Mouse (Mus musculus) forebrain, embryonic 14.5 days (tissue): ENCODE measurements around the gene Nr4a2. TPM values are rescaled to one million over a fixed set of nuclear protein-coding genes. Genes with fewer than 3 reads are reported as not detected.
A peak's percentile ranks its signal among the peaks of the same experiment; 100 is the strongest.

Experiments
- ATAC-seq: fragments of 200-750 bp; cut with Nextera tagmentation; 2 replicates; pipeline ENCODE4 v1.8.0; 2017; ENCODE audit warnings: mild to moderate bottlenecking, moderate library complexity
- DNase-seq: peaks from one replicate; pipeline ENCODE4 v3.0.0-alpha.2; 2015; ENCODE audit warnings: low spot score
- H3K27ac ChIP-seq: fragments of 300-500 bp; sonication (generic); 2 replicates; pipeline ENCODE4 v1.5.1; 2014; ENCODE audit warnings: low read depth, mild to moderate bottlenecking, control low read depth, low read length, moderate library complexity
- H3K27me3 ChIP-seq: fragments of 300-500 bp; sonication (generic); replicated peaks from 2 replicates; pipeline ENCODE4 v1.6.1; 2014; ENCODE audit warnings: low read length, control low read depth, mixed read lengths; ENCODE audit not compliant: control insufficient read depth, insufficient read depth
- H3K36me3 ChIP-seq: fragments of 300-500 bp; sonication (generic); 2 replicates; pipeline ENCODE4 v1.6.1; 2014; ENCODE audit warnings: low read length, control low read depth; ENCODE audit not compliant: control insufficient read depth, insufficient read depth
- H3K4me1 ChIP-seq: fragments of 300-500 bp; sonication (generic); 2 replicates; pipeline ENCODE4 v1.6.1; 2014; ENCODE audit warnings: antibody characterized with exemption, low read length, control low read depth; ENCODE audit not compliant: control insufficient read depth, insufficient read depth
- H3K4me2 ChIP-seq: fragments of 300-500 bp; sonication (generic); 2 replicates; pipeline ENCODE4 v1.6.1; 2014; ENCODE audit warnings: mild to moderate bottlenecking, control low read depth, low read length
- H3K4me3 ChIP-seq: fragments of 300-500 bp; sonication (generic); 2 replicates; pipeline ENCODE4 v1.5.1; 2014; ENCODE audit warnings: low read depth, low read length, control low read depth
- H3K9ac ChIP-seq: fragments of 300-500 bp; sonication (generic); 2 replicates; pipeline ENCODE4 v1.6.1; 2014; ENCODE audit warnings: mild to moderate bottlenecking, low read length, control low read depth, moderate library complexity
- H3K9me3 ChIP-seq: fragments of 300-500 bp; sonication (generic); replicated peaks from 2 replicates; pipeline ENCODE4 v1.6.1; 2016; ENCODE audit warnings: low read length, control low read depth, mixed read lengths; ENCODE audit not compliant: control insufficient read depth
- WGBS: fragments of 180-500 bp; shearing (Covaris S2); extraction: QIAGEN DNeasy Blood & Tissue Kit; methylation state at CpG from one replicate; pipeline ENCODE4 v1.1.7; 2014; 5-methylcytosine and 5-hydroxymethylcytosine counted together
- polyA plus RNA-seq: library from polyadenylated mRNA; unstranded; fragments of >200 nt; fragmentation: Nextera tagmentation; extraction: Ambion mirVana; gene quantifications from 2 replicates; pipeline ENCODE4 v1.2.1, GENCODE M21; 2014

Gene Nr4a2
- polyA plus RNA-seq, 1 experiment from 2014 or later: 8.2 TPM

GRCm38 (mm10) chr2:57108349-57108930, 15.4 kb downstream of the Nr4a2 start:
- Histone ChIP-seq H3K9ac (no peak overlapping the region), H3K27me3 (peaks cover 74% of the 10 kb centered on the region), H3K4me3 (no peak overlapping the region), H3K36me3 (no peaks in the 10 kb centered on the region), H3K4me2 (no peak overlapping the region), H3K4me1 (peaks cover 9% of the 10 kb centered on the region), H3K27ac (no peak overlapping the region), H3K9me3 (no peaks in the 10 kb centered on the region)
- WGBS: 22% methylated on average over 7 of the region's 7 CpGs
- DNase-seq: no peak
- no peak for ATAC-seq

GRCm38 (mm10) chr2:57105401-57105800, 18.4 kb downstream of the Nr4a2 start:
- Histone ChIP-seq H3K4me3 (no peak overlapping the region), H3K27ac (no peak overlapping the region), H3K4me2 (no peak overlapping the region), H3K27me3 (peaks cover 81% of the 10 kb centered on the region), H3K4me1 (peaks cover 20% of the 10 kb centered on the region), H3K36me3 (no peaks in the 10 kb centered on the region), H3K9me3 (no peaks in the 10 kb centered on the region), H3K9ac (no peak overlapping the region)
- ATAC-seq: no peak
- DNase-seq: no peak
- 28% methylated on average over 7 of the region's 7 CpGs for WGBS

DNA sequence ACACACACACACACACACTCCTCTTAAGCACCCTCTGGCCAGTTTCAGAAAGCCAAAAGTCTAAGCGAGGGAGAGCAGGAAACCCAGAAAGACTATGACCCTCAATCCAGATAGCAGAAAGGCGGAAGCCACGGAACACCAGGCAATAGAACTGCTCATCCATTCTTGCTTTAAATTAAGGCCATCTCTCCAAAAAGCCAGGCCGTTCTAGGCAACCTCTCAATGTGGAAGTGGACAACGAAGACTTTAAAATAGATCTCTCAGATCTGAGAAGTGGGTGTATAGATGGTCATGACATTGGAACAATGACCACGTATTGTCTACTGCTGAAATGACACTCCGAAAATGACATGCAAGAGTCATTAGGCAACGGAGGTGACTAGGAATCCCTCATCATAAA, 19.1 kb downstream of the Nr4a2 start:
- ATAC-seq (no peak), DNase-seq (no peak)
- Histone ChIP-seq H3K9me3 (no peaks in the 10 kb centered on the region), H3K4me2 (no peak overlapping the region), H3K27ac (no peak overlapping the region), H3K36me3 (no peaks in the 10 kb centered on the region), H3K27me3 (peaks cover 75% of the 10 kb centered on the region), H3K4me1 (peaks cover 20% of the 10 kb centered on the region), H3K4me3 (no peak overlapping the region), H3K9ac (no peak overlapping the region)
- 18% methylated on average over 8 of the region's 8 CpGs for WGBS

DNA sequence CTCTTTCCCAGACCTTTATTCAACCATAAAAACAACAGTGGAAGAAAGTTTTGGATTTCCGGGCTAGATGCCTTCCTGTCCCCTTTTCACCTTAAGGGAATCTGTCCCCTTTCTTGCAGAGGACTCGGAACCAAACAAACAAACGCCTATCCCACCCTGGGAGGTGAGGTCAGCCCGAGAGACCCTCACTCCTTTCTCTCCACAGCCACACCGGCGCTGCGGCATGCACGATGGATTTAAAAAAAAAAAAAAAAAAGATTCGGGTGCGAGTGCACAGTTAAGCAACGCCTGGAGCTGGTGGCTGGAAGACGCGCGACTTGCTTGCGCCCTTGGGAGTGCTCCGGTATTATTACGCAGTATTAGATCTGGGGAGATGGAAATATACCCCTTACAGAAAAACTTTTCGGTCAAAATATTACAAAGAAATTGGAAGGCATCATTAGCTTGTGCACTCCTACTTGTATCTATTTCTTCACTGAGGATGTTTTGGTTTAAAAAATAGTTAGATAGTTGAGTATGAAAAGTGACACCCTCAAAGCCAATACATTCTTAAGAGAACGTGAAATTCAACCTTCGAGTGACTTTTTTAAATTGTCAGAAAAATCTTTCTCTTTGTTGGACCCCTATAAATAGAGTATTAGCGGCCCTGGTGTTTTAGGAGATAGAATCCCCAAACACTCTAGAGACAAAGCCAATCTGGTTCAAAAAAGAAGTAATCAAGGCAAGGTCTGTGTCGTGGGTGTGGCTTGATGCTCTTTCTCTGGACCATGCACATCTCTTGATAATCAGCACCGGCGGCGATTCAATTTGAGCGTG, 19.8 kb downstream of the Nr4a2 start:
- H3K4me2 ChIP-seq: peak overlapping the region; percentile 81
- H3K9me3 ChIP-seq: no peaks in the 10 kb centered on the region
- H3K9ac ChIP-seq: no peak overlapping the region
- H3K4me1 ChIP-seq: peaks cover 20% of the 10 kb centered on the region
- peaks cover 70% of the 10 kb centered on the region for H3K27me3 ChIP-seq
- H3K27ac ChIP-seq: no peak overlapping the region
- H3K36me3 ChIP-seq: no peaks in the 10 kb centered on the region
- no peak for ATAC-seq
- DNase-seq: no peak
- 5% methylated on average over 26 of the region's 26 CpGs for WGBS
- H3K4me3 ChIP-seq: peak overlapping the region; percentile 35

GRCm38 (mm10) chr2:57102856-57103844, 20.7 kb downstream of the Nr4a2 start:
- 4% methylated on average over 34 of the region's 37 CpGs for WGBS

DNA sequence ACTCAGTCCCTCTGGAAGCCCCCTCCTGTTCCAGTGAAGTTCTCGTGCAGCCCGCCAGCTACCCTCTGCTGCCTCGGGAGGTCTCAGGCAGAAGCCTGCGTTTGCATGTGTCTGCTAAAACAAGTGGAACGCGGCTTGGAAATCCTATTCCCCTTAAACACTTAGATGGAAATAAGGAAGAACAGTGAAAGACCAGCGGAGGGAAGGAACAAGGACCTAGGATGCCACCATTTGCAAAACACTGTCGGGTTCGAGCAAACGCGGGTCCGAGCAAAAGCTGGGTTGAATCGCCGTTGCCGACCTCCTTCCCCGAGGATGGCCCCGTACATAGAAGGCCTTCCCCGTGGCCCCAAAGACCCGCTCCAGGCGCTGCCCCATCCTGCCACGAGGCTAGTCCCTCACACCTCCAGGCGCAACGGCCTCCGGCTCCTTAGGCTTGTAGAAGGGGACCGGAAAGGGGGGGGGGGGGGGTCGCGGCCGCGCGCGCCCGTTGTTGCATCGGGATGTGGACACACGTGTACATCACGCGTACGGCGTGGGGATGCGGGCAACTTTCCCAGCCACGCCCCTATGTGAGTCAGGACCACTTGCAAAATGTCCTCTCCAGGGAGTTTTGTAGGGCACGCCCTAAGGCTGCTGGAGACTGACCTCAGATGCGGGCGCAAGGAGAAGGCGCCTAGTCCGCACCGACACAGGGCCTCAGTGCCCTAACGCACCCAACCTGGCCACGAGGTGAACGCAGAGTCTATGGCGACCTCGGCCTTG, 21.5 kb downstream of the Nr4a2 start:
- Histone ChIP-seq H3K4me2 (peak overlapping the region; percentile 81), H3K4me3 (peak overlapping the region; percentile 35), H3K9me3 (no peaks in the 10 kb centered on the region), H3K27me3 (peaks cover 56% of the 10 kb centered on the region), H3K4me1 (peaks cover 20% of the 10 kb centered on the region), H3K27ac (no peak overlapping the region), H3K36me3 (no peaks in the 10 kb centered on the region), H3K9ac (0 out of 2 replicates have a peak overlapping the region, but pooled peaks have one; percentile 32)
- peak; percentile 71 for ATAC-seq
- WGBS: 3% methylated on average over 46 of the region's 51 CpGs
- DNase-seq: no peak

More at GRCm38 (mm10) chr2:57102856-57103844, 20.7 kb downstream of the Nr4a2 start:
- peaks cover 64% of the 10 kb centered on the region for H3K27me3 ChIP-seq
- H3K9me3 ChIP-seq: no peaks in the 10 kb centered on the region
- H3K4me3 ChIP-seq: peak overlapping the region; percentile 35
- H3K27ac ChIP-seq: no peak overlapping the region
- no peaks in the 10 kb centered on the region for H3K36me3 ChIP-seq
- peaks cover 20% of the 10 kb centered on the region for H3K4me1 ChIP-seq
- DNase-seq (no peak), ATAC-seq (peak; percentile 27)
- no peak overlapping the region for H3K9ac ChIP-seq
- peak overlapping the region; percentile 81 for H3K4me2 ChIP-seq

GRCm38 (mm10) chr2:57100241-57100640, 23.6 kb downstream of the Nr4a2 start:
- Histone ChIP-seq H3K4me3 (no peak overlapping the region), H3K4me1 (peaks cover 20% of the 10 kb centered on the region), H3K9ac (no peak overlapping the region), H3K36me3 (no peaks in the 10 kb centered on the region), H3K4me2 (no peak overlapping the region), H3K27me3 (peaks cover 45% of the 10 kb centered on the region), H3K27ac (no peak overlapping the region), H3K9me3 (no peaks in the 10 kb centered on the region)
- DNase-seq: no peak
- WGBS: 75% methylated on average over 3 of the region's 3 CpGs
- ATAC-seq: no peak

- Histone ChIP-seq H3K27me3 (no peaks in the 10 kb centered on the region), H3K4me1 (no peaks in the 10 kb centered on the region), H3K4me3 (no peak overlapping the region), H3K36me3 (no peaks in the 10 kb centered on the region), H3K9me3 (no peaks in the 10 kb centered on the region), H3K4me2 (no peak overlapping the region), H3K27ac (no peak overlapping the region), H3K9ac (no peak overlapping the region)
- ATAC-seq: no peak
- 82% methylated on average over 9 of the region's 9 CpGs for WGBS
- DNase-seq: no peak
Observed at GRCm38 (mm10) chr2:57072452-57072851, 51.4 kb downstream of the Nr4a2 start.
